Mouse (Mus musculus) cerebral cortex, adult 2 months (tissue): ENCODE results near the gene Lmbr1l.

ENCODE experiments used
- WGBS: fragments of 180-500 bp; shearing (Covaris S2); methylation state at CpG from one replicate; pipeline ENCODE4 v1.1.7; 2018; 5-methylcytosine and 5-hydroxymethylcytosine counted together

Gene Lmbr1l

DNA sequence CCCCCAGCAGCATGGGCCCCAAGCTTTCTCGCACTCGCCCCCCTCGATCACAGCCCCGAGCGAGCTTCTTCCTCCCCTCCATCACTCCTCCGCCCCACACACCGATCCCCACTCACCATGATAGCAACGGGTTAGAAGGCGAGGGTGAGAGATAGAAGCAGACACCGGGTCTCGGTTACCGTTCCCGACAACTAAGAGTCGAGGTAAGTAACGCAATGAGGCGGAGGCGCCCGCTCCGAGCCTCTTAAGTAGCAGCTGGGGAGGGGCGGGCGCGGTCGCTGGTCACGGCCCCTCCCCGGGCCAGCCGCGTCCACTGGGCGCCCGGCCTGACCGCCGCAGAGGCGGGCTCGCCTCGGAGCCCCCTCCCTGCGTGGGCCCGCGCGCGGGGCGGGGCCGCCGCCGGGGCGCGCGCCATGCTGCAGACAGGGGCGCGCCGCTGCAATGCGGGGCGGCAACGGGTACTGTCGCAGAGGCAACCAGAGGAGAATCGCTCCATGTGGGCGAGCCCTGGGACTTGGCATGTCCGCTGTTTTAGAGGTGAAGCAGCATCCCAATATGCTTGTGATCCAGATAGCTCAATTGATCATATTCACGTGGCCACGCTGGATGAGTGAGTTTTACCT, 16.3 kb upstream of the Lmbr1l start, which contains the start of gene Tuba1b:
Tuba1b (minus strand) TSS at position 349 of the 623 bp plus-strand sequence.
- WGBS = under 1% methylated on average over 57 of the region's 58 CpGs

DNA sequence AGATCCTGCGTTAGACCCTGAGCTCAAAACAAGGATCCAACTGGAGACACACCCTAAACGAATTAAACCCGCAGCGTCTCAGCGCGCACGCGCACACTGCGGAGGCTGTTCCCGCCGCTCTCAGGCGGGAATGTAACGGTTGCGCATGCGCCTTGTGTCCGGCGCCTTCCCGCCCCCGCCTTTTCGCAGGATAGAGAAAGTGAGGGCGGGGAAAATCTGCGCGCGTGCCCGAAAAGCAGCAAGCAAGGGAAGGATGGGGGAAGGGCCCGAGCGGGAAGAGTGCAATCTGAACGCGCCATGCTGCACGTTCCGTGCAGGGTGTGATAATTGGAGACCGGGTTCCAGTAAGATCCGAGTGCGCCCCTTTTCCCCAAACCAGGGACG, 15.8 kb upstream of the Lmbr1l start:
- WGBS = under 1% methylated on average over 35 of the region's 35 CpGs

DNA sequence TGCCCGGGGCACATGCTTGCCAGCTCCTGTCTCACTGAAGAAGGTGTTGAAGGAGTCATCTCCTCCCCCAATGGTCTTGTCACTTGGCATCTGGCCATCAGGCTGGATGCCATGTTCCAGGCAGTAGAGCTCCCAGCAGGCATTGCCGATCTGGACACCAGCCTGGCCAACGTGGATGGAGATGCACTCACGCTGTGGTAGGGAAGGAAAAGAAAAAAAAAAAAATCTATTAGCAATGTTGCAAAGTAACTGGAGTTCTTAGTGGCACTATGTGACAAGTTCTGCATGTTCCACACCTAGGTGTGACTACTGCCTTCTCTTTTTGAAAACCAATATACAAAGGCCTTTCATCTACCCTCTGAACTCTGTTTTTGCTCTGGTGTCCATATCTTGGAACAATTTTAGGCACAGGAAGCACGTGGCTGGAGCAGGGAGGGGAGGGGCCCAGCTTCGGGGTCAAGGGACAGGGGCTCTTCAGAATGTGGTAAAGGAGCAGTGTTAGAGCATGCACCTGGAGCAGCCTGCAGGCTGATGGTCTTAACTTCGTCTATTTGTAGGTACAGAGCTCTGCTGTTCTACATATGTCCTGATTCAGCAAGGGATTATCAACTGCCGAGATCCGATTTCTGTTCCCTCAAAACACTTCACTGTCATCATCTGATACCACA, 15.1 kb upstream of the Lmbr1l start:
- WGBS = 3% methylated on average over 8 of the region's 9 CpGs

DNA sequence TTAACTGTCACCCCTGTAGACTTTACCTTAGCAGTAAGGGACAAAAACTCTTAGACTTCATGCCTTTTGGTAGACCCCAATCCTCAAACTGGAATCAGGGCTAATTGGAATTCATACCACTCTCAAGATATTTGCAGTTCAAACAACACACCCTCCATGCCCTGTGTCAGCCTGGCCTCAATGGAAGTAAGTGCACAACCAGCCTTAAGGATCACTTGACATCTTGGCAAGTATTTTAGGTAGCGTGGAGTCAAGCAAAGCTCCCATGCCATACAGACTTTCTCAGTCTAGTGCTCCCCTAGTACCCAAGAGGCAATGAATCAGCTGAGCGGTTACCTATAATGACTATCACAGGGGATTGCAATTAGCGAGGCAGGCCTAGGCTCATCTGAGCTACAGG, 13.0 kb upstream of the Lmbr1l start:
- 61% methylated on average over 3 of the region's 3 CpGs for WGBS

DNA sequence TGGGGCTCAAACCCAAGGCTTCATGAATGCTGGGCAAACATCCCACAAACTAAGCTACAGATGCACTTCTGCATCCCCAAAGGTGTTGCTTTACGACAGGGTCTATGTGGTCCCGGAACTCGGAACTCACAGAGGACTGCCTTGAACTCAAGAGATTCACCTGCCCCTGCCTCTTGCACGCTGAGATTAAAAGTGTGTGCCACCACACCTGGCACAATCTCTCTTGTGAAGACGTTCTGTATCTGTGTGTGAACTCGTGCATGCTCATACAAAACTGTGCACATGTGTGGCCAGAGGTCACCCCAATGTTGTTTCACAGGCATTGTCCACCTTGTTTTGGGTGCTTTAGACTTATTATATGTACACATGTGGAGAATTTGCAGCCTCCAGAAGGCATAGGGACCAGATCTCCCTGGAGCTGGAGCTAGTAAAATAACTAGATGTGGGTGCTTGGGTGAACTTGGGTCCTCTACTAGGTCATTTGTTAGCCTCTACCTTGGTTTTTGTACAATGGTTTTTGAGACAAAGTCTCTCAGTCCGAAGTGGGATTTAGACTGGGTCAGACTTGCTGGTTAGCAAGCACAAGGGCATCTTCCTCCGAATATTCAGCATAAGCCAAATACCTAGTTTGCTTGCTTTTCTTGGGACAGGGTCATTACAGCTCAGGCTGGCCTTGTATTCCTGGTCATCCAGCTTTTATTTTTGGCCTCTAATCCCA, 12.1 kb upstream of the Lmbr1l start:
- 39% methylated on average over 8 of the region's 8 CpGs for WGBS

DNA sequence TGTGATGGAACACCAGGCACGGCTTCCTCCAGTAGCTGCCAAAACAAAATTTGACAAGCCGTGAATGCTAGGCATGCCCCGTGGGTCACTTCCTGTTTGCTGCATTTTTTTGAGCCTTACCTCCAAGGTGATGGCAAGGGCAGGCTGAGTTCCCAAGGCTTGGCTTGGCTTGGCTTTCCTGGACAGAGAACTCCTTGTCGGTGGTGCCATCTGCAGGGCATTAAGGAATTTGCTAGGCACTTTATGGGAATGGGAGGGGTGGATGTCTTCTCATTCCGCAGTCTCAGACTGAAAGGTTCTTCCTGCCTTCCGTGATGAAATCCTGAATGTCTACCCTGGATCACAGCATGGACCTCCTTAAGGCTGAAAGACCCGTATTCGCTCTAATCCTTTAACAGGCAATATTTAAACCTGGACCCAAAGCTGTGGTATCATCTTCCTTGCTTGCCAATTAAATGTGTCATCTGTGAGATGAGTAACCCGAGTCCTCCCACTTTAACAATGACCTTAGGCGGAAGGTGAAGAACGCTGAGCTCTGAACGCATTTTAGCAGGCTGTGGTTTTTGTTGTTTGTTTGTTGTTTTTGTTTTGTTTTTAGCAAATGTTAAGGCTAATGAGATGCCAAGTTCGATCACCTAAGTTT, 10.7 kb upstream of the Lmbr1l start:
- 9% methylated on average over 13 of the region's 13 CpGs for WGBS

DNA sequence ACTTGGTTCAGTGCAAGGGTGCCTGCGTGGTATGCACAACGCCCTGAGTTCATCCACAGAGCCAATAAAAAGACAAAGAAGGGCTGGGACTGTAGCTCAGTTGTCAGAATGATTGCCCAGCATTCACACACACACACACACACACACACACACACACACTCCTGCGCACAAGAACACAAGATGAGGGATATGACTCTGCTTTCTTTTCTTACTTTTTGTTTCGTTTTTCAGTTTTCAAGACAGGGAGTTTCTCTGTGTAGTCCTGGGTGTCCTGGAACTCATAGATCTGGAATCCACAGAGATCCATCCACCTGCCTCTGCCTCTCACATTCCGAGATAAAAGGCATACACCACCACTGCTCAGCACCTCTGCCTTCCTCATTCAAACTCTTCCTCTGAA, 9.5 kb upstream of the Lmbr1l start:
- 84% methylated on average over 5 of the region's 5 CpGs for WGBS

DNA sequence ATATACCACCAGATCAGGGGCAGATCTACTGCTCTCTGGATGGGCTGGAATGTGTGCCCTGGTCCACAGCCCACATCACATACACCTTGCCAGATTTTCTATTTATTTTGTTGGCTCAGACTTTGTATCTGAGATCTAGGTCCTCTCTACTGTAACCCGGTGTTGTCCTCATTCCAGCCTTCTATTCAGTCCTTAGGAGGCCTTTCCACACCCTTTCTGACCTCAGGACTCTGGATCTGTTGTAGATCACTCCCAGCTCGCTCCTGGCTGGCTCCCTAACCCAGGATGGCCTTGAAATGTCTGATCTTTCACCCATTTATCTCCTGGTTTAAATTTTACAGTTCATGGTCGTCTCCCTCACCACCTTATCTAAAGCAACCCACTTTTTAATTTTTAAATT, 6.7 kb upstream of the Lmbr1l start:
- WGBS = 90% methylated on average over 3 of the region's 3 CpGs

DNA sequence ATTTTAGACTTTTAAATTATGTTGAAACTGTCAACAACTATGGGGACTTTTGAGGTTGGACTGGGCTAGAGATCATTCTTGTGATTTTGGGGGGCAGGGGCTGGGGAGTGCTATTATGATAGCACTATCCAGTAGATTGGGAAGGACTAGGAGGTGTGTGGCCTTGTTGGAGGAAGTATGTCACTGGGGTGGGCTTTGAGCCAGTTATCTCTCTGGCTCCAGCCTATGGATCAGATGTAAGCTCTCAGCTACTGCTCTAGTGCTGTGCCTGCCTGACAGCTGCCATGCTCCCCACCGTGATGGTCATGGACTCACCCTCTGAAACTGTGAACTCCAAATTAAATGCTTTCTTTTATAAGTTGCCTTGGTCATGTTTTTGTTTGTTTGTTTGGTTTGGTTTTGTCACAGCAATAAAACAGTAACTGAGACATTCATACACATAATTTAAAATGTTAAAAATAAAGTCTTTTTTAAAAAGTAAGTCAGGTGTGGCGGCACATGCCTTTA, 5.1 kb upstream of the Lmbr1l start:
- WGBS = 83% methylated on average over 2 of the region's 2 CpGs

DNA sequence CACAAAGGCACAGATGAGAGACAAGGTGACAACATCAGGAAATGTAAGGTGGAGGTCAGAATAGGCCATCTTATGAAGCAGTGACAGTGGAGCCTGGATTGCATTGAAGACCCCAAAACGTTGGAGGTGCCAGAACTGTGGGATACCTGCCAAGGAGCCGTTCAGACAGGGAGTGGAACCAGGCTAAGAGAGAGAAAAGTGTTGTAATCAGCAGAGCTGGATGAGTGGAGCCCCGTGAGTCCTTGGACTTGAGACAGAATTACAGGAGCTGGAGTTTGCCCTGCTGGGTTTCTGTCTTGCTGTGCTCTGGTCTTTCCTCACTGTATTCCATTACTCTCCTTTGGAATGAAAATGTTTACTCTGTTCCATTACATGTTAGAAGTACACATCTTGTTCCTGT, 4.5 kb upstream of the Lmbr1l start:
- 44% methylated on average over 3 of the region's 3 CpGs for WGBS

DNA sequence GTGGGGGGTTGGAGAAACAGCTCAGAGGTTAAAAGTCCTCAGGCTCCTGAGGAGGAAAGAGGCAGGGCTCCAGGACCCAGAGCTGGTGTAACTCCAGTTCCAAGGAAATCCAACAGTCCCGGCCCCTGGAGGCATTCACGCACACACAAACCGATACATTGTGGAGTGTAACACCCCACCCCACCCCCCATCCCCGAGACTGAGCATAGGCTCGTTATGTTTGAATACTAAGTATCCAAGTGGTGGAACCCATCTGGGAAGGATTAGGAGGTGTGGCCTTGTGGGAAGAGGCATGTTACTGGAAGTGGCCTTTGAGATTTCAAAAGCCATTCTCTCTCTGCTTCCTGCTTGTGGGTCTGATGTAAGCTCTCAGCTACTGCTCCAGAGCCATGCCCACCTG, 3.5 kb upstream of the Lmbr1l start:
- 69% methylated on average over 5 of the region's 5 CpGs for WGBS

DNA sequence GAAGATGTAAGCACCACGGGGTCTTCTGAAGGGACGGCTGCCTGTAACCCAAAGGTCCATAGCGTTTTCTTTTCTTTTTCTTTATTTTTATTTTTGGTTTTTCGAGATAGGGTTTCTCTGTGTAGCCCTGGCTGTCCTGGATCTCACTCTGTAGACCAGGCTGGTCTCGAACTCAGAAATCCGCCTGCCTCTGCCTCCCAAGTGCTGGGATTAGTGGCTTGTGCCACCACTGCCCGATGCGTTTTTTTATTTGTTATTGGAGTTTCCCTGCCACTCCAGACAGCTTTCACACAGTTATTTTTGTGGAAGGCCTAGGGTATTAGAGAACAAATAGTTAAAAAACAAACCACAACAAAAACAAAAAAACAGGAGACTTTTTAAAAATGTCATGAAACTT, 466 bp upstream of the Lmbr1l start:
- 13% methylated on average over 8 of the region's 8 CpGs for WGBS

DNA sequence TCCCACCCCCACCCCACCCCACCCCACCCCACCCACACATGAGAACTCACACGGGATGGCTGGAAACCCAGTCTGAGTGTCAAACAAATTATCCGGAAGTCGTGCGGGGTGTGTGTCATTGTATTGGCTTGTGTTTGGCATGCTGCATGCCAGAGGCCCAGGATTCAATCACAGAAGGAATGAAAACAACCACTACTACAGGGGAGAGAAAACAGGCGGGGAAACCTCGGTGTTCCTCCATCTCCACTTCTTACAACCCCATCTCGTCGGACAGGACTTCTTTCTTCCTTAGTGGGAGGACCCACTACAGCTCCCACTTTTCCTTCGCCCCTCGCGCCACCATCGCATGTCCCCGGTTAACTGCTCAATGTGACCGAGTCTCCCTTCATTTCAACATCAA, 940 bp downstream of the Lmbr1l start:
- WGBS = under 1% methylated on average over 14 of the region's 14 CpGs

DNA sequence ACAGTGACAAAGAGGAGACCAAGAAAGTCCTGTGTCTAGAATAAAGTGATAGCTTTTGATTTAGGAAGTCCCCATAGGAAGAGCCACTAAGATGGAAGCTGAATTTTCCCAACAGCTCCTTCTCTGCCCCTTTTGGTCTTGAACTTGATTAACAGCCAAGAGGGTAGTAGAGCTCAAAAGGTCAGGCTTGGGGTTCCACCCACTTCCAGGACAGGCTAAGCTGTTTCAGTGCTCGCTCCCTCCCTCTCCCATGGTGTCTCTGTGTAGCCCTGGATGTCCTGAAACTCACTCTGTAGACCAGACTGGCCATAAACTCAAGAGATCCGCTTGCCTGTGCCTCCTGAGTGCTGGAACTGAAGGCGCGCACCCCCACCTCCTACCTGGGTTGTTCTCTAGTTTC, 2.0 kb downstream of the Lmbr1l start:
- 94% methylated on average over 4 of the region's 4 CpGs for WGBS

DNA sequence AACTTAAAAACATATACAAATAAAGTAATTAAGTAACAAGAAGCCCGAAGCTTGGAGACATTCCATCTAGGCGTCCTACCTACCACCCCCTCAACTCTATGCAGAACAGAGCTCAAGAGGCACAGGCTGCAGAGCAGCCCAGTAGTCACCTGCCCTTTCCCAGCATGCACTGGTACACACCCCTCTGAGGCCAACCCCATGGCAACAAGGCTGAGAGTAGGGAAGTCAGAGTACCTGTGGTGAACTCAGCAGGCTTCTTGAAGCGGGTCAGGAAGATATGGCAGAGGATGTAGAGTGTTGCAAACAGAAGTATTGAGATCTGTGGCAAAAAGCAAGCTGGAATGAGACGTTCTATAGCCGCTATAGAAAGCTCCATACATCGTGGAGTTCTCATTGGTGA, 3.1 kb downstream of the Lmbr1l start:
- 84% methylated on average over 6 of the region's 6 CpGs for WGBS

DNA sequence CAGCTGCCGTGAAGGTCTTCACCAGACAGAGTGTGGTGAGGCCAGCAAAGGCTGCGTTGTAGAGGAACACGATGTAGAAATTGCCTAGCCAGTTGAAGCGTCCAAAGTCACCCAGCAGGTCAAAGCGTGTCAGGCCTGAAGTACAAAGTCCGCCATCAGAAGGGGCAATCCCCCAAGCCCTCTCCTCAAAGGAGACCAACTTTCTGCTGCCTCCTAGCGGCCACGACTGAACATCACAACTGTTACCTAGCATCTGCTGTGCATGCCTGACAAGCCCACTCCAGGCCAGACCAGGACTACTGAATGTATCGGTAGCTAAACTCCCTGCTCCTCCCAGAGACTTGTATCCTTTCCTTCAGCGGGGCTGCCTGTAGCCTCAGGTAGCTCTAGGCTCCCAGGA, 13.3 kb downstream of the Lmbr1l start:
- 50% methylated on average over 10 of the region's 10 CpGs for WGBS

DNA sequence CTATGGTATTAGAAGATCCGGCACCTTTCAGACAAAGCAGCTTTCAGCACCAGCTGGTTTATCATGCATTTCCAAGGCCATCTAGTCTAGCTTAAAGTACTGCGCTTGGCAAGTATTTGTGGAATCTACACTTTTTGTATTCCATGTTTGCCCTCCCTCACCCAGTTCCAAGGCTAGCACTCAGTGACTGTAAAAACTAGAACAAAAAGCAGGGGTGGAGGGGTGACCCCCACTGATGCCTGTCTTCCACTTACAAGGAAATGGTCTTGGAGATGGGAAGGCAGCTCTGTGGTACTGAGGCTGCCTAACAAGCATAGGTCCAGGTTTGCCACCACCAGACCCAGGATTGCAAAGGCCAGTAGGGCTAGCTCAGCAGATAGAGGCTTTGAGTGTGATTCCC, 15.4 kb downstream of the Lmbr1l start:
- 86% methylated on average over 2 of the region's 2 CpGs for WGBS

DNA sequence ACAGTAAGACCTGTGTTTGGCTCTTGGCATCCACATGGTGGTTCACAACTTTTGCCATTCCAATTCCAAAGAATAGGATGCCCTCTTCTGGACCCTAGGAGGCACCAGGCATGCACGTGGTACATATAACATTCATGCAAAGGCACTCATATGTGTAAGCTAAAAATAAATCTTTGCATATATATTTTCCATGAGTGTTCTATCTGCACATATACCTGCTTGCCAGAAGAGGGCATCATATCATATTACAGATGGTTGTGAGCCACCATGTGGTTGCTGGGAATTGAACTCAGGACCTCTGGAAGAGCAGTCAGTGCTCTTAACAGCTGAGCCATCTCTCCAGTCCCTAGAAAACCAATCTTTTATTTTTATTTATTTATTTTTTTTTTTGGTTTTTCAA, 16.5 kb downstream of the Lmbr1l start:
- WGBS = 55% methylated on average over 1 of the region's 1 CpGs

DNA sequence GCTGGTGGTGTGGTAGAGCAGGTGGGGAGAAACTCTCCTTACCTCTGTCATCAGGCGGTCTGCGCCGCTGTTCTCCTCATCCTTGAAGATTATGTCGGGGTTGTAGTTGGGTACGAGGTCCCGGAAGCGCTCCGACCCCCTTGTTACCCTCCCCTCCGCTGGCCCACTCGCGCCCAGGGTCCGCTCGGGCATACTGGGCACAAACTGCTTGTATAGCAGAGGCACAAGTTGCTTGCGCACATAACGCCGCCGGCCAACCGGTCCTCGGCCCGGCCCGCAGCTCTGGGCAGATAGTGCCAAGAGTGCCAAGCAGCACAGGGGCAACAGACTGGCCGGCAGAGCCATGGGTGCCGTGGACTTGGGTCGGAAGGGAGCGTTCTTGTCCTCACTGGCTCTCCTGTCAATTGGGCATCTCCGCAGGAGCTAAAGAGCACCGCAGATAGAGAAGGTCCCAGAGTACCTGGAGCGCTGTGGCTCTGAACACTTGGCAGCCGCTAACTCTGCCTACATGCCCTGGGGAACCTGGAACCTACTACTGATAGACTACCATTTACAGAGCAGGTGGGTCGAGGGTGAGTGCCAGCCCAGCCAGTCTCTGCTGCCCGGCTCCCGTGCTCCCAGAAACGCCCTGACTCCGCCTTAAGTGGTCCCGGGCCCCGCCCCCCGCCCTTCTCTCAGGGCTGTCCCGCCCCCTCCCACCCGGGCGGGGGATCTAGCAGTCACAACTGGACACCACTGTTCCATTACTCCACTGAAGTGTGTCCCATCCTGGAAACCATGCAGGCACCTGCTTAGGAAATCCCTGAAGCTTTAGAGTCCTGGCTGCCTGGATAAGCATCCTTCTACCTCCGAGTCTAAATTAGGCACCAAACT, 19.9 kb downstream of the Lmbr1l start, which contains the start of gene Dhh:
Dhh (minus strand) TSS at position 613 of the 873 bp plus-strand sequence.
- WGBS = 3% methylated on average over 41 of the region's 41 CpGs

DNA sequence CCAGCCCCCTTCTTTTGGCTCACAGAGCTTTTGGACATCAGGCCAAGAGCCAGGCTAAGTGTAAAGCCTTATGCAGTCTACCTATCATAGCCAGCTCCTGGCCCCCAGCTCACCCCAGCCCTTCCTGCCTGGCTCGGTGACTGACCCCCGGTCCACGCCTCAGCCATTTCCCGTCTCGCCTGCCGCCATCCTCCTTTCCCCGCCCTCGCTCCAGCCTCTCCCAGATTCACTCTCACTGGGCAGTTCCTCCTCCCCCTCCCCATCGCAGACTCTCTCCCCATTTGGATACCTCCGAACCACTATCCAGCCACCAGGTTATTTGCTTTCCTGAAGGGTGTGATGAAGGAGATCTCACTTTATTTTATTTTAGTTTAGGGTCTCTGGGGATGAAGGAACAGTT, 20.5 kb downstream of the Lmbr1l start:
- 19% methylated on average over 10 of the region's 10 CpGs for WGBS
